10 mouse cellular contexts compared by ENCODE assay signal in genomic region chr16:94816391-94816790, GRCm38 (mm10).
DNase-seq lines count a peak whose midpoint lies in the region; ATAC-seq and TF ChIP-seq lines count a peak whose summit lies in the region.
"Had no signal": no experiment of that assay in that cellular context is flagged by ENCODE, and none has a peak within 500 bp of the region (broad histone marks: within the 10 kb centered on the region; RNA-seq: fewer than 3 reads in every experiment).

No protein-coding gene starts in this region.

- no peaks in the 10 kb centered on the region for H3K27me3 ChIP-seq in G1E (ENCODE audit: insufficient read depth, low read length)
- no peaks in the 10 kb centered on the region for H3K27me3 ChIP-seq in small intestine, adult 2 months (ENCODE audit: control insufficient read depth, insufficient read depth, low read length)
- H3K27me3 ChIP-seq: embryonic facial prominence, embryonic 13.5 days; limb, embryonic 12.5 days had no signal

- ATAC-seq in G1E (ENCODE audit: extremely low read depth, insufficient number of reproducible peaks, low FRiP score, poor library complexity, severe bottlenecking), result no peak
- ATAC-seq in hematopoietic stem cell, adult 5-6 weeks (replicated peaks in 1 of 2; ENCODE audit: insufficient read depth in 1 of 2, low FRiP score in 2 of 2, low TSS enrichment in 1 of 2, low read depth in 1 of 2, poor library complexity in 2 of 2, severe bottlenecking in 2 of 2), result peak; percentile 75 to 78

- no peak overlapping the region for H3K4me3 ChIP-seq in G1E (ENCODE audit: low read depth, low read length)
- no peak overlapping the region for H3K4me3 ChIP-seq in small intestine, adult 2 months (ENCODE audit: low read depth, low read length)
- H3K4me3 ChIP-seq: embryonic facial prominence, embryonic 13.5 days; limb, embryonic 12.5 days had no signal

- TF ChIP-seq CTCF in G1E (IDR thresholded peaks at IDR 0.05; ENCODE audit: low read depth, low read length), result peak; percentile 20; the same call in 1 of the 2 replicates
- peak; percentile 53; the same call in 1 of the 2 replicates for TF ChIP-seq CTCF in small intestine, adult 2 months (IDR thresholded peaks at IDR 0.05; ENCODE audit: extremely low read depth, insufficient read length, insufficient replicate concordance, low read depth, low read length)

- peak; percentile 7 for DNase-seq in kidney, adult 18-20 months
- DNase-seq in kidney, adult 11 months, result no peak
- peak; percentile 35 for DNase-seq in G1E (ENCODE audit: low spot score)
- peak; percentile 74 for DNase-seq in cerebellum, adult 8-10 months
- DNase-seq in left cerebral cortex, postnatal 25 days (ENCODE audit: low spot score in 2 of 2), result peak; percentile 44 to 76
- DNase-seq in urinary bladder, postnatal 14 days (ENCODE audit: low spot score), result no peak

- intact Hi-C loops in left cerebral cortex, postnatal 25 days (cut with DNase I), result loop anchor here (1.0 to 10.0 kb wide), 3 partner anchors 116 to 528 kb away; partner anchors contain the start of gene Kcnj6

- H3K36me3 ChIP-seq in G1E (replicated peaks), result no peaks in the 10 kb centered on the region
- H3K36me3 ChIP-seq in small intestine, adult 2 months (ENCODE audit: control insufficient read depth, insufficient read depth, low read length), result no peaks in the 10 kb centered on the region
- H3K36me3 ChIP-seq: embryonic facial prominence, embryonic 13.5 days; limb, embryonic 12.5 days had no signal

- peaks cover 6% of the 10 kb centered on the region for H3K9me3 ChIP-seq in G1E (replicated peaks)

- no peak for TF ChIP-seq POLR2A in small intestine, adult 2 months (IDR thresholded peaks at IDR 0.05; ENCODE audit: low read depth, low read length)

- 25% methylated on average over 6 of the region's 6 CpGs for WGBS in small intestine, adult 2 months

- no peaks in the 10 kb centered on the region for H3K4me1 ChIP-seq in G1E (ENCODE audit: insufficient read depth, low read depth, low read length)
- H3K4me1 ChIP-seq in small intestine, adult 2 months (ENCODE audit: control insufficient read depth, insufficient read depth, insufficient read length, low read length), result no peaks in the 10 kb centered on the region
- H3K4me1 ChIP-seq: embryonic facial prominence, embryonic 13.5 days; limb, embryonic 12.5 days had no signal

- H3K27ac ChIP-seq in small intestine, adult 2 months (ENCODE audit: insufficient read depth, low read depth, low read length), result no peak overlapping the region
- H3K27ac ChIP-seq: embryonic facial prominence, embryonic 13.5 days; limb, embryonic 12.5 days had no signal

Comparison
In these comparisons a context has a peak if more than half of its experiments do, and no peak if none do; other contexts are left out.
1. DNase-seq: peak in kidney, adult 18-20 months (single experiment), G1E (single experiment), cerebellum, adult 8-10 months (single experiment) and left cerebral cortex, postnatal 25 days (2 of 2); none in kidney, adult 11 months (single experiment) and urinary bladder, postnatal 14 days (single experiment).